Mouse (Mus musculus): ENCODE measurements around the gene Dnajb2.

Gene Dnajb2

DNA sequence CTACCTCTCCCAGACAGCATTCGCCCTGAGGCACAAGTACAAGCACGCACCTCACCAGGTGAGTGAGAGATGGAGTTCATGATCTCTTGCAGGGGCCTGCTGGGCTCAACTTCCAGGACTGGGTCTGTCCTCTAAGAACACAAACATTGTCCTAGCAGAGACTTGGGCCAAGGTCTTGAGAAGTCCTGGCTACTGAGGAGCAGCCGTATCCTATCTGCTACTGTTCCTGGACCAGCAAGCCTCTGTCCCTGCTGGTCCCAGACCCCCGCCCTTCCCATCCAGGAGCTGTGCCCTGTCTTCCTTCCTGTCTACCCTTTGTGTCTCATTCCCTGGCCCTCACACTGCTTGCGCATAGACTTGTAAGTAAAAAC lies 57.1 kb downstream of the Dnajb2 start:
- DNase-seq (ENCODE audit: low spot score in 2 of 2), result no peak

DNA sequence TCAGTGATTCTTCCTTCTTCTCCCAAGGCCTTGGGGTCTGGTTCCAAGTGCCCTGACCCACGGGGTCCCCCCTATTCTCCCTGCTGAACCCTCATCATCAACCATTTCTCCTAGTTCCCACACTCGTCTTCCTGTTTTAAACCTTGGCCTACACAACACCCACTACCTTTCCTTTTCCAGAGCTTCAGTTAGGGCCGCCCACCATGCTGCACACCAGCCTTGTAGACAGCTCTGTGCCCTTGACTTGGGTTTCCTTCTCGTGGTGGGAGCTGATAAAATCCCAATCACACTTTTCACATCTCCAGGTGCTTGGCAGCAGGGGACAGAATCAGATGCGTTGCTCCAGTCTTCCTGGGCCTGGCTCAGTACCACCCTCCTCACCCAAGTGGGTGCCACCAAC lies 58.1 kb downstream of the Dnajb2 start:
- DNase-seq (ENCODE audit: low spot score in 2 of 2), result no peak
